Mouse (Mus musculus): Measurements from ENCODE around the gene Ccdc148.

Gene Ccdc148

GRCm38 (mm10) chr2:59178960-59179359 lies 18.5 kb upstream of the Ccdc148 start:
- DNase-seq (ENCODE audit: low read depth, low spot score), result no peak

GRCm38 (mm10) chr2:59178191-59178590 lies 17.7 kb upstream of the Ccdc148 start:
- DNase-seq (ENCODE audit: low read depth, low spot score), result no peak

GRCm38 (mm10) chr2:59175926-59176325 lies 15.4 kb upstream of the Ccdc148 start:
- no peak for DNase-seq (ENCODE audit: low read depth, low spot score)

- no peak for DNase-seq (ENCODE audit: low read depth, low spot score)
Observed at GRCm38 (mm10) chr2:59171533-59171932, 11.1 kb upstream of the Ccdc148 start.

GRCm38 (mm10) chr2:59170593-59170992 lies 10.1 kb upstream of the Ccdc148 start:
- DNase-seq (ENCODE audit: low read depth, low spot score), result no peak

GRCm38 (mm10) chr2:59170208-59170589 lies 9.7 kb upstream of the Ccdc148 start:
- no peak for DNase-seq (ENCODE audit: low read depth, low spot score)

GRCm38 (mm10) chr2:59169572-59170207 lies 9.2 kb upstream of the Ccdc148 start:
- DNase-seq (ENCODE audit: low read depth, low spot score), result no peak

GRCm38 (mm10) chr2:59167830-59168229 lies 7.3 kb upstream of the Ccdc148 start:
- DNase-seq (ENCODE audit: low read depth, low spot score), result no peak

GRCm38 (mm10) chr2:59166976-59167375 lies 6.5 kb upstream of the Ccdc148 start:
- DNase-seq (ENCODE audit: low read depth, low spot score), result no peak

- no peak for DNase-seq (ENCODE audit: low read depth, low spot score)
Observed at GRCm38 (mm10) chr2:59162285-59162600, 1.8 kb upstream of the Ccdc148 start.

GRCm38 (mm10) chr2:59161441-59162284 lies 1.2 kb upstream of the Ccdc148 start:
- DNase-seq (ENCODE audit: low read depth, low spot score), result peak; percentile 43

- DNase-seq (ENCODE audit: low read depth, low spot score), result no peak
Observed at GRCm38 (mm10) chr2:59161021-59161440, 548 bp upstream of the Ccdc148 start.

GRCm38 (mm10) chr2:59159961-59160604 lies 400 bp downstream of the Ccdc148 start:
- peak; percentile 5 for DNase-seq (ENCODE audit: low read depth, low spot score)

- DNase-seq (ENCODE audit: low read depth, low spot score), result no peak
Observed at GRCm38 (mm10) chr2:59158117-59158516, 2.4 kb downstream of the Ccdc148 start.

GRCm38 (mm10) chr2:59155428-59155827 lies 5.1 kb downstream of the Ccdc148 start:
- no peak for DNase-seq (ENCODE audit: low read depth, low spot score)

GRCm38 (mm10) chr2:59131044-59131443 lies 29.4 kb downstream of the Ccdc148 start:
- no peak for DNase-seq (ENCODE audit: low read depth, low spot score)

GRCm38 (mm10) chr2:59129821-59130220 lies 30.7 kb downstream of the Ccdc148 start:
- DNase-seq (ENCODE audit: low read depth, low spot score), result no peak

- DNase-seq (ENCODE audit: low read depth, low spot score), result no peak
Observed at GRCm38 (mm10) chr2:59129023-59129422, 31.5 kb downstream of the Ccdc148 start.

- DNase-seq (ENCODE audit: low read depth, low spot score), result no peak
Observed at GRCm38 (mm10) chr2:59055615-59056145, 104.8 kb downstream of the Ccdc148 start.

- DNase-seq (ENCODE audit: low read depth, low spot score), result no peak
Observed at GRCm38 (mm10) chr2:59054339-59054738, 106.1 kb downstream of the Ccdc148 start.

GRCm38 (mm10) chr2:59053461-59054039 lies 106.9 kb downstream of the Ccdc148 start:
- DNase-seq (ENCODE audit: low read depth, low spot score), result no peak

GRCm38 (mm10) chr2:59050245-59050824 lies 110.1 kb downstream of the Ccdc148 start:
- DNase-seq (ENCODE audit: low read depth, low spot score), result peak; percentile 9

Measured in retina, postnatal 7 days (tissue).